Mouse (Mus musculus): ENCODE measurements around the gene Vps13d.
A peak's percentile ranks its signal among the peaks of the same experiment; 100 is the strongest.

Gene Vps13d

GRCm38 (mm10) chr4:144969030-144969429, 225.8 kb downstream of the Vps13d start:
- DNase-seq, result no peak

DNA sequence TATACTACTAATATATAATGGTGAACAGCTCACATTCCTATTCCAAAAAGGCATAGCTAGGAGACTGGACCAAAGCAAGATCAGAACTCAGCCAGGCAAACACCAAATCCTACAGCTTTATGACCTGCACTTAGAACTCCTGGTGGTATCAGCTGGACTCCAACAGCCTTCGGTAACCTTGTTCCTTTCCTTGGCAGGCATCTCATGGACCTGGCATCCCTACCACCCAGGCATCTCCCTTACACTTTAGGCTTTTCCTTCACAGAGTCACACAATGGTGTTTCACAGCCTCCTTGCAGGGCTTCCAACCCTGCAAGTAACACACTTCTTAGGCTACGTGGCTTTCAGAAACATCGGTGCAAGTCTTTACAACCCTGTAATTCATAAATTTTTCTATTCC, 226.4 kb downstream of the Vps13d start:
- no peak for DNase-seq

- DNase-seq, result no peak
These were observed 229.6 kb downstream of the Vps13d start for GRCm38 (mm10) chr4:144965255-144965654.

DNA sequence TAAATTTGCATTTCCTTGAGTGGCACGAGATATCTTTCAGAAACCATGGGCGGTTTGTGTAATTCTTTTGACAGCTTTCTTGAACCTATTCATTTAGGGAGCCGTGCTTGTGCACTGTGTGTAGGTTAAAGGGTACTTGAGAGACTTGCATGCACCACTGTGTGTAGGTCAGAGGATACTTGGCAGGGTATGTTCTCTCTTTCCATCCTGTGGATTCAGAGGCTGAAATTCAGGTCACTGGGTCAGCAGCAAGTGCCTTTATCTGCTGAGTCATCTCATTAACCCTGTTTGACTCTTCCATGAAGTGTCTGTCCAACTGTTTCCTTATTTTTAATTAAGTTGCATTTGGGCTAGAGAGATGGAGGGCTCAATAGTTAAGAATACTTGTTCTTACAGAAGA, 233.1 kb downstream of the Vps13d start:
- no peak for DNase-seq

GRCm38 (mm10) chr4:144961232-144961631, 233.6 kb downstream of the Vps13d start:
- DNase-seq, result no peak

DNA sequence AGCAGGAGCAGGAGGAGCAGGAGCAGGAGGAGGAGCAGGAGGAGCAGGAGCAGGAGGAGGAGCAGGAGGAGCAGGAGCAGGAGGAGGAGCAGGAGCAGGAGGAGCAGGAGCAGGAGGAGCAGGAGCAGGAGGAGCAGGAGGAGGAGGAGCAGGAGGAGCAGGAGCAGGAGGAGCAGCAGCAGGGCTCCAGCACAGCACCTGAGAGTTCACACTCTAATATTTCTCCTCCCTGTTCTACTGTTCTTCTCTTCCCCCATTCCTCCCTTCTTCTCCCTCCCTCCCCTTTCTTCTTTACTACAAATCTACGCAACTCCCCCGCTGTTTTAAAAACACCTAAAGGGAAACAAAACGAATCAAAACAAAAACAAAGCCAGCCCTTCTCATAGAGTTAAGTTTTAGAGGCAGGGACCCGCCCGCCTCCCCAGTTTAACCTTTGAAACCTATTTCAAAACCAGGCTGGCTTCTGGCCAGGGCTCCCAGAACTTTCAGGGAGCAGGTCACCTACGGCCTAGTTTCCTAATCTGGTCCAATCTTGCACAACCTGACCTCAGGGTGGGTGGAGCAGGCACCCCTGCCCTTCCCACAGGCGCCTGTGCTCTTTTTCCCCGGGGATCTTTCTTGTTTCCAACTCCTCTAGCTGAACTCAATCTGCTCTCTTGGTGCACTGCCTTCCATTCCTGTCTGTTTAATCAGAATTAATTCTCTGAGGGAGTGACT, 234.5 kb downstream of the Vps13d start:
- peak; percentile 70 for DNase-seq

GRCm38 (mm10) chr4:144957721-144958120, 237.1 kb downstream of the Vps13d start:
- no peak for DNase-seq

- DNase-seq, result peak; percentile 29
These were observed 237.6 kb downstream of the Vps13d start for GRCm38 (mm10) chr4:144957186-144957585.

DNA sequence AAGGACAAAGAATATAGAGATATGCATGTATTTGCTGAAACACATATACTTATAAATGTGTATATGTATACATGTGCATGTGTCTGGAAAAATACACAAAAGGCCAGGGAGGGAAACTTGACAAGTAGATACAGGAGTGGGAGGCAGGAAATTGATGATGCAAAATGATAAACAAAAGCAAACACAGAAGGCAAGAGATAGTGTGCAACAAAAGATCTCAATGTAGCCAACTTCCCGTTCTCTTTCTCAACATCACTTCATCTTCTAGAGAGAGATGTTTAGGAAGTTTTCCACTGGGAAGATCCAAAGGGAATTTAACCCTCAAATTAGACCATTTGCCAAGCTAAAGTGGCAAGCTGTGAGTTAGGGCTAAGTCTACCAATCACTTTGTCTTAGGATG, 238.5 kb downstream of the Vps13d start:
- no peak for DNase-seq

- DNase-seq, result no peak
These were observed 238.9 kb downstream of the Vps13d start for GRCm38 (mm10) chr4:144955863-144956262.

- DNase-seq, result no peak
These were observed 241.4 kb downstream of the Vps13d start for GRCm38 (mm10) chr4:144953421-144953820.

DNA sequence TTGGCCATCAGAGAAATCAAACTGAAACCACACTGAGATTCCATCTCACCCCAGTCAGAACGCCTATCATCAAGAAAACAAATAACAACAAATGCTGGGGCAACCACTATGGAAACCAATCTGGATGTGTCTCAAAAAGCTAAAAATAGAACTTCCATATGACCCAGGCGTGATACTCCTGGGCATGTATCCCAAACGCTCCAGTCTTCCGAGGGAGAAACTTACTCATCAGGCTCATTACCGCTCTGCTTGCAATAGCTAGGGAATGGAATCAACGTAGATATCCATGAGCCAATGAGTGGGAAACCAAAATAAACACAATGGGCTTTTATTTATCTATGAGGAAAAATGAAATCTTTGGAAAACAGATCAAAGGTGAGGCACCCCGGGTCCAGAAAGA, 242.9 kb downstream of the Vps13d start:
- no peak for DNase-seq

DNA sequence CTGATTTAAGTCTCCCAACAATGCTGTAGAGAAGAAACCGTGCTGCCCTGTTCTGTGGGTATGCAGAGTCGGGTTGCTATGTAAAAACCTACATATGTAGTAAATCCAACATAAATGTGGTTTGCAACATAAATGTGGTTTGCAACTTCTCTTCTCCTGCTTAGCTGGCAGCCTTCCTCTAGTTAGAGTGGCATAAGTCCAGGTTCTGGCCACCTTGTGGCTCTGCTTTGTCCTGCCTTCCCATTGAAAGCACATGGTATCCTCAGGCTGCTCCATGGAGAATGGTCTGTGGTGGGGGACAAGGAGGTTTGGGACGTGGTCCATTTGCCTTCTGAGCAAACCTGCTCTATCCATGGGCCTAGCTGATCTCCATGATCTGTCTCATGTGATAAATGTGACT, 243.9 kb downstream of the Vps13d start:
- no peak for DNase-seq

GRCm38 (mm10) chr4:144950327-144950711, 244.5 kb downstream of the Vps13d start:
- no peak for DNase-seq

DNA sequence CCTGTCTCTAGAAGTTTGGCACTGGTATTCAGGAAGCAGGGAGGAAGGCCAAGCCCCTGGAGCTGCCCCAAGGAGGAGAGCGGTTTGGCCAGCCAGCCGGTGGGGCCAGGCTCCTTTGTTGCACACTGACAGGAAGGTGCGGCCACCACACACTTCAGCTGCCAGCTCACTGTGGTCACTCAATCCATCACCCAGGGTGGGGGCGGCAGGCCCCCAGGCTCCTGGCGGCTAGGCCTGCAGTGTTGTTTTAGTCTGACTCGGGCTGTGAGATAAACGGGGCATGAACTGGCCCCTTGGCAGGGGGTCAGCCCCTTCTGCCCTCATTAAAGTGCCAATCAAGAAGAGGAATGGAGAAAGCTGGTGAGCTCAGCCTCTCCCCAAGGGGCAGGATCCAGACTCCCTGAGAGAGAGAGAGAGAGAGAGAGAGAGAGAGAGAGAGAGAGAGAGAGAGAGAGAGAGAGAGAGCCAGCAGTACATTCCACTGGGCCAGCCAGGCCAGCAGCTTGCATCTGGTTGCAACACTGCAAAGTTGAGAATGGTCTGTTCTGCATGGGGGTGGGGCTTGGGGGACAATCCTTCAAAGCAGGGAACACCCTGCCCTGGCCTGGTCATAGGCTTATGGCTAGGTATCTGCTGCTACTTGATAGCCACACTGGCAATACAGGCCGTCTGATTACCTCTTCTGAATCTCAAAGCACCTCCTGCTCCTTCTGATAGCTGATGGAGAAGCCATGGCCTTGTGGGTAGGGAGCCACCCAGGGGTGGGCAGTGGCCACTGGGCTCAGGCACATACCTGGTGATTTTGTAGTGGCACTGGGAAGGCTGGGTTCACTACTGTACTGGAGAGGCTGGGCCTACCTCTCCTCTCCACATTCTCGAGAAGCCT, 245.1 kb downstream of the Vps13d start:
- peak; percentile 82 for DNase-seq

DNA sequence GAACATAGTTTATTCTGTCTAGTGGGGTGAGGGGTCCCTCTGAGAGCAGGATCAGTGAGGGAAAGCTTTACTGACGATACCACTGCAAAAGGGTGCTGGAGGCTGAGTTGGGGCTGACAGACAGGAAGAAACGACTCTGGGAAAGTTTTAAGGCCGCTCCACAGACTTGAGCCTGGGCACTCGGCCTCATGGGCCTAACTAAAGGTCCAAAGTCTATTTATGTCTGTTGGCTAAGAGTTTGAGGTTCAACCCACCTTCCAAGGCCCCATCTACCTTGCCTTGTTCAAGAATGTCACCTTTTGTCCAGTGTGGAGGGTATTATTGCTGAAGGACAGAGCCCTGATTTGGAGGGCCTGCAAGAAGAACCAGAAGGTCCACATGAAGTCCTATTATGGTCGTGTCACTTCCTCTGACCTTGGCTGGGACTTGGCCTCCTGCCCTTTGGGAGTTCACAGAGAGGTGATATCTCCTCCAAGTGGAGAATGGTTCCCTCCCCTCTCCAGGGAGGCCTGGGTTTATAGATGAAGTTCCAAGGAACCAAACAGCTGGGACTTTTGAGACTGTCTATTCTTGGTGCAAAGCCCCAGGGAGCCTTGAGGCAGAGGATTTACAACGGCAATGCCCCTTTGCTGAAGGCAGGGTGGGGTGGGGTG, 246.9 kb downstream of the Vps13d start:
- DNase-seq, result no peak

DNA sequence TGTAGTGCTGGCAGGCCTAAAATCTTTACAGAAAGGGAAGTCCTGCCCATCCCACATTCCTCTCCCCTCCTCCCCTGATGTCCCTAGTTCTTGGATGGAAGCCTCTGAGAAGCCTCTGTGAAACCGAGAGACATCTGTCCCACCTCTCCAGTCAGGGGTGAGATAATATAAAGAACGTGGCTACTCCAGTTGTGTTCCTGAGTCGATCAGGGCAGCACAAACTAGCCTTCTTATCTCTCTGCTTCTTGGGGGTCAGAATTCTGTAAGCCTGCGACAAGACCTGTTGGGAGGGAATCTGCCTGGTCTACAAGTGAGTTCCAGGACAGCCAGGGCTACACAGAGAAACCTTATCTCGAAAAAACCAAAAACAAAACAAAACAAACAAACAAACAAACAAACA, 251.5 kb downstream of the Vps13d start:
- DNase-seq, result no peak

DNA sequence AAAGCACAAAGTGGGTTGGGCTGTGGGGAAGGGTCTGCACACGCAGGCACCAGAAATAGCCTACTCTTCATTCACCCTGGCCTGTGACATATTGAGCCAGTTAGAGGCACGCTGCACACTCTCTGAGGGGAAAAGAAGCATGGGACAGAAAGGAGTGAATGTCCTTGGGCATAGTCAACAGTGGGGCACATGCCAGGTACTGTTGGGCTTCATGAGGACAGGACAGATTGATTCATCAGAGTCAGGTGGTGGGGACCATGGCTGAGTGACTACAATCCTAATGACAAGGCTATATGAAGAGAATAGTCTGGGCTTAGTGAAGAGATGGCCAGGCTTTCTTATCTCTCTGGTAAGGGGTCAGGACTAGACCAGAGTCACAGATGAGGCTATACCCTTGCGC, 252.4 kb downstream of the Vps13d start:
- DNase-seq, result no peak

GRCm38 (mm10) chr4:144940796-144941462, 253.9 kb downstream of the Vps13d start:
- DNase-seq, result no peak

GRCm38 (mm10) chr4:144939847-144940411, 254.9 kb downstream of the Vps13d start:
- DNase-seq, result no peak

DNA sequence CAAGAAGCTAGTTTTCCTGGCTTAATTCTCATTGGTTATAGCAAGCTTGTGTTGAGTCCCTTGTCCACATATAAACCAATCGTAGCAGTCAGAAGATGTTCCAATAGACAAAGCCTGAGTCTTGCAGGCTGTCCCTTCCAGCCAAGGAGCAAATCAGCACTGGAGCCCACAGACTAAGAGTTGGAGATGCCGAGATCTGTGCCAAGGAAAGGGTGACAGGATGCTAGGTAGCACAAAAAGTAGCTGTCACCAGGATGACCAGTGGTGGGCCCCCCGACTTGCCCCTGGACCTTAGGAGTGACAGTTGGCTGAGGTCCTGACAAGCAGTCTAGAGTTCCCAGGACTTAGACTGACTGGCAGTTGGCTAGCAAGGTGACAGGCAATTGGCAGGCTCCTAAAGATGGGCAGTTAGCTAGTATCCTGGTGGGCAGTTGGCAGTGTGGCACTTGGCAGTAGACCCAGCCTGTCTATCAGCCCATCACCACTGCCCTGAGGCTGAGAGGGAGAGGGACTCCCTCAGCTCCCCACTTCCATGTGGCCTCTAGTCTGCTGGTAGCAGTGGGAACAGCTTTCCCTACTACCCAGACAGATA, 258.1 kb downstream of the Vps13d start:
- DNase-seq, result no peak

- DNase-seq, result no peak
These were observed 260.3 kb downstream of the Vps13d start for GRCm38 (mm10) chr4:144934501-144934900.

Measured in liver (tissue).